ENCODE assay signal across 8 mouse cellular contexts in genomic region chr9:65460732-65461442, GRCm38 (mm10). TPM values are rescaled to one million over a fixed set of nuclear protein-coding genes. Genes with fewer than 3 reads are reported as not detected.
DNase-seq lines count a peak whose midpoint lies in the region; ATAC-seq lines count a peak whose summit lies in the region.

Gene Spg21 (plus strand): TSS chr9:65460947.

- H3K9me3 ChIP-seq in hindbrain, embryonic 11.5 days (ENCODE audit: control insufficient read depth, low read length) = no peaks in the 10 kb centered on the region

- H3K4me1 ChIP-seq in hindbrain, embryonic 11.5 days (replicated peaks; ENCODE audit: control insufficient read depth, insufficient read depth, low read length) = peaks cover 7% of the 10 kb centered on the region

- peak within 1 kb of the TSS; percentile 83 for H3K9ac ChIP-seq in hindbrain, embryonic 11.5 days (ENCODE audit: low read depth, low read length)

- under 1% methylated on average over 53 of the region's 53 CpGs for WGBS in hindbrain, embryonic 11.5 days

- peak; percentile 95 for DNase-seq in MN1 (ENCODE audit: low spot score)
- peak; percentile 95 for DNase-seq in cerebellum, adult 9-10 months
- DNase-seq in frontal cortex, adult 2 months (ENCODE audit: extremely low spot score in 1 of 2, low spot score in 1 of 2) = peak; percentile 85 to 96
- DNase-seq in hindbrain, embryonic 11.5 days (ENCODE audit: low spot score) = peak; percentile 98
- peak; percentile 98 to 99 for DNase-seq in layer of hippocampus, postnatal 10 days (ENCODE audit: low spot score in 2 of 2)
- peak; percentile 98 for DNase-seq in lung, postnatal 10 days
- DNase-seq in ovary, postnatal 36 days (ENCODE audit: low spot score) = peak; percentile 98
- DNase-seq in thymus, postnatal 25 days = peak; percentile 98

- H3K36me3 ChIP-seq in hindbrain, embryonic 11.5 days (ENCODE audit: control insufficient read depth, insufficient read depth, low read length) = no peaks in the 10 kb centered on the region

- H3K27me3 ChIP-seq in hindbrain, embryonic 11.5 days (ENCODE audit: control insufficient read depth, insufficient read depth, low read length) = no peaks in the 10 kb centered on the region

- peak within 1 kb of the TSS; percentile 81 for H3K4me3 ChIP-seq in hindbrain, embryonic 11.5 days (ENCODE audit: low read depth, low read length)

- peak within 1 kb of the TSS; percentile 81 for H3K27ac ChIP-seq in hindbrain, embryonic 11.5 days (ENCODE audit: low read depth, low read length)

- peak within 1 kb of the TSS; percentile 57 for H3K4me2 ChIP-seq in hindbrain, embryonic 11.5 days (replicated peaks; ENCODE audit: low read depth, low read length)

- ATAC-seq in hindbrain, embryonic 11.5 days (ENCODE audit: low FRiP score) = peak; percentile 98

RNA-seq across cellular contexts. Expression of gene Spg21, which starts in this region (rescaled TPM):
- polyA plus RNA-seq in frontal cortex, adult 2 months (2012; rRNA removed) = 26.9 and 28.9 TPM in 2 replicates
- polyA plus RNA-seq in hindbrain, embryonic 11.5 days (2014; fragmentation: Nextera tagmentation; extraction: Ambion mirVana) = 131 and 137 TPM in 2 replicates
- 10 to 100 TPM; 27.2 to 34.5 TPM for total RNA-seq in layer of hippocampus, postnatal 10 days (2021)

Comparison
In these comparisons a context has a peak if more than half of its experiments do, and no peak if none do; other contexts are left out.
1. Peak in every context shown above with its lines: DNase-seq, ATAC-seq, H3K4me3 ChIP-seq and H3K27ac ChIP-seq.